Mouse (Mus musculus): ENCODE results near the gene 9530077C05Rik.
"Not testable (repeated sequence)": the region's sequence is repeated elsewhere in the genome, so short reads cannot be mapped to it uniquely, and the experiment has no call there.

9530077C05Rik gene

GRCm38 (mm10) chr9:22411002-22411857, at the start of gene 9530077C05Rik:
9530077C05Rik (plus strand) TSS chr9:22411513.
- DNase-seq = peak; percentile 98 to 99

DNA sequence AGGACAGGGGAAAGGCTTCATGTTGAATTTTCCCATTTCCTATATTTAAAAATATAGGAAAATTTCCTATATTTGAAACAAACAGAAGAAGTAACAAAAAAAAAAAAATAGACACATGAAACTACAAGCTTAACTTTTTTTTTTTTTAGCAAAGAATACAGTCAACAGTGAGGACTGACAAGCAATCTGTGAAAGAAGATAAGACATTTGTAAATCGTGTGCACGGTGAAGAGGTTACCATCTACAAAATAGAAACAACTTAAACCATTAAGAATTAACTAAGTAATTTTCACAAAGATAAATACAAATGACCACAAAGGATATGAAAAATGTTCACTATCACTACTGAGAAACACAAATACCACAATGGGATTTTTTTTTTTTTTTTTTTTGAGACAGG, 45.1 kb upstream of the 9530077C05Rik start:
- DNase-seq = no peak

DNA sequence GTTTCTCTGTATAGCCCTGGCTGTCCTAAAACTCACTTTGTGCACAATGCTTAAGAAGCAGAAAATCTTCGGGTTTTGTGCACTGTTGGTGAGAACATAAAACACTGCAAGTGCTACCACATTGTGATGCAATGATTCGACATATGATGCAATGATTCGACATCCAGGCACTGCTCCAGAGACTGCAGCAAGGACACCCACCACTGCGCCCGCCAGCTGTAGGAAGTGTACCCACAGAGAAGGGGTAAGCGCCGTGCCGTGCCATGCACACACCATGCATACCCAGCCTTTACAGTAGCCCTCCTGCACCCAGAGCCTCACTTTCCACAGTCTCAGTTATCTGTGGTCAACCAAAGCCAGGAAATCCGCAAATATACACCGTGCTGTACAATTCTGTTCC, 44.7 kb upstream of the 9530077C05Rik start:
- DNase-seq = no peak

- DNase-seq = no peak
Observed at GRCm38 (mm10) chr9:22368030-22368429, 43.3 kb upstream of the 9530077C05Rik start.

DNA sequence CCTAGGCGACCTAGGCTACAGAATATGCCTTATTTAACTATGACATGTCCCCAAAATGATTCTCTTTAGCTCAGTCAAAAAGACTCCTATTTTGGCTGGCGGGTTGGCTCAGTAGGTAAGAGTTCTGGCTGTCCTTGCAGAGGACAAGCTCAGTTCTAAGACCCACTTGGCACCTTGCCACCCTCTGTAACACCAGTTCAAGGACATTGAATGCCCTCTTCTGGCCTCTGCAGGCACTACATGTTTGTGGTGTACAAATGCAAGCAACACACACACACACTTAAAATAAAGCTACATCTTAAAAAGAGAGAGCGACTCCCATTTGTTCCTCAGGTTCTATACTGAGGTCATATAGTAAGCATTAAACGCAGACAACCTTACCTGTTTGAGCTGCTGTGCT, 38.6 kb upstream of the 9530077C05Rik start:
- peak in 1 of 2 experiments; percentile 10 for DNase-seq

- peak in 1 of 2 experiments; percentile 6 for DNase-seq
Observed at GRCm38 (mm10) chr9:22376086-22376485, 35.2 kb upstream of the 9530077C05Rik start.

DNA sequence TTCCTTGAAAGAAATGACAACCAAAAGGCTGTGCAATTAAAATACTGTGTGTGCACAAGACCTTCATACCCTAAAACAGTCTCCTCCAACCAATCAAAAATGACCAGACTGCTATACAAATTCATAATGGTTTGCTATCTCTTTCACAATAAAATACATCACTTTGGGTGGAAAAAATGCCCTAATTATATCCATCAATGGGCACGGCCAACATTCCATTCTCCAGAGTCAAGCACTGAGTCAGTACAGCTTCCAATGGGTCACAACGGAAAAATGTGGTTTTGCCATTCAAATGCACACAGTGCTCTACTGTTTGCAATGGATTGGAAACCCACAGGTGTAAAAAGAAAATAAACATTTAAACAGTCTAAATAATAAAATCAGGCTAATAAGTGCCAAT, 25.4 kb upstream of the 9530077C05Rik start:
- DNase-seq = no peak

- DNase-seq = no peak
Observed at GRCm38 (mm10) chr9:22387901-22388300, 23.4 kb upstream of the 9530077C05Rik start.

DNA sequence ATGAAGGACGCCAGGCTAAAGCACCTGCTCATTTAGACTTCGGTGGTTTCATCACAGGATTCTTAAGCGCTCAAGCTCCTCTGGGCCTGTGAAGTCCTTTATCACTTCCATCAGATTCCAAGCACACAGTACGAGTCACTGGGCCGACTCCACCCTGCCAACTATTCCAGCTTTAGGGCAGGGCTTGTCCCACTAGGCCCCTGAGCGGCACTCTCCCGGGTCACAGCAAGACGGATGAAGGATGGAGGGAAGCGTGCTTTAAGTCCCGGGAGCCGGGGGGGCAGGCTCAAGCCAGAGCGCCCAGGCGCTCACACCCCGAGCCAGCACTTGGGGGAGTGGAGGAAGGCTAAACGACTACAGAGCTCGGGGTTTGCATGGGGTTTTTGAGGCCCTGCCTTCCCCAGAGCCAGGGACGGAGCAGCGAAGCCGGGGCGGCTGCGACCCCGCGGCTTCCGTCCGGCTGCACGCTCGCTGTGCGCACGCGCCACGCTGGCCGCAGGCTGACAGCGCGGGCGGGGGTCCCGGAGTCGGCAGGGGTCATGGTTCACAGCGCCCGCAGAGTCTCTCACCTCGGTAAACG, 22.8 kb upstream of the 9530077C05Rik start:
- peak; percentile 10 to 23 for DNase-seq

DNA sequence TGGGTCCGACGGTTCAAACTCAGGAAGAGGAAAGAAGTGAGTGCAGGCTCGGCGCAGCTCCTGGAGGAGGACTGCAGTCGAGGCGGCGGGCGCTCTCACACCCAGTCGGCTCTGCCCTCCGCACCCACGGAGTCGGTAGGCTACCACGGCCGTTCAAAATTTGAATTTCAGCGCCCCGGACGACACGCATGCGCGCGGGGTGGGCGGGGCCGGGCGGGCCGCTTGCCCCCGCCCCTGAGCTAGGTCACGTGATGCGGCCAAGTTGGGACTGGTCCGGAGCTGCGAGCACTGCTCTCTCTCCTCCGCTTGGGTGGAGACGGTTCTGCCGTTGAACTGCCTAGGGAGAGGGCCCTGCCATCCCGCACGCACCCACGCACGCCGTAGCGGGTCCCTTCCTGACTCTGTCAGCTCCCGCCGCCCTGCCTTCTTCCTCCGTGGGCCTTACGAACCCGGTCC, 22.3 kb upstream of the 9530077C05Rik start, which contains the start of gene Anln:
Gene Anln, minus strand, starts transcription at position 168 of the 456 bp plus-strand sequence.
- peak; percentile 91 to 96 for DNase-seq

DNA sequence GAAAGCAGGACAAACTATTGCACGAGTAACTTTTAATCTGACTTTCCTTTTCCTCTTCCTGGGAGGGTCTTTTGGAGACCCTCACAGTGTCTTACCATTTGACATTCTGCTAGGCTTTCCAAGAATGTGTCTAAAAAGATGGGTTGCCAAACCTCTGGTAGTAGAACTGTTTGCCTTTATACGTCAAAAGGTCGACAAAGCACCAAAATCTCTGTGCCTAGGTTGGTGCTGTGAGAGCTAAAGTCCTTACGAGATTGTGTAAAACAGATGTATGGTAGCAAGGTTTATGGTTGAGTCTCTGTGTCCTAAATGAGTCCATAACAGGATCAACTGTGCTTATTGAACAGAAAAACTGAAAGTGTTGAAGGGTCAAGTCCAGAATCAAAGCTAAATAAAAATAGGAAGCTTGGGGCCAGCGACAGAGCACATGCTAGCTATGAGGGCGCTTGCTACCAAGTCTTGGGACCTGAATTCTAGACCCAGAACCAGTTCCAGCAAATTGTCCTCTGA, 21.5 kb upstream of the 9530077C05Rik start:
- no peak for DNase-seq

- no peak for DNase-seq
Observed at GRCm38 (mm10) chr9:22390390-22390789, 20.9 kb upstream of the 9530077C05Rik start.

DNA sequence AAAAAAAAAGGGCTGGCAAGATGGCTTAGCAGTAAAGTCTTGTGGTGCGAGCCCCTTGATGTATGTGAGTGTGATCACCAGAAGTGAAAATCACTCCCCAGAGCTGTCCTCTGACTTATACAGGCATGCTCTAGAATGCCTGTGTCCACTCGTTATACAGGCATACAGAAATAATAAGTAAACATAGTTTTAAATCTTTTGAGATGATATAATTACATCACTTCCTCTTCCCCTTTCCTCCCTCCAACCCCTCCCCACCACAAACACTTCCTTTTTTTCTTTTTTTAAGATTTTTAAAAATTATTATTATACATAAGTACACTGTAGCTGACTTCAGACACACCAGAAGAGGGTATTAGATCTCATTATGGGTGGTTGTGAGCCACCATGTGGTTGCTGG, 16.6 kb upstream of the 9530077C05Rik start:
- DNase-seq = no peak

GRCm38 (mm10) chr9:22399021-22399420, 12.3 kb upstream of the 9530077C05Rik start:
- peak in 1 of 2 experiments; percentile 12 for DNase-seq

DNA sequence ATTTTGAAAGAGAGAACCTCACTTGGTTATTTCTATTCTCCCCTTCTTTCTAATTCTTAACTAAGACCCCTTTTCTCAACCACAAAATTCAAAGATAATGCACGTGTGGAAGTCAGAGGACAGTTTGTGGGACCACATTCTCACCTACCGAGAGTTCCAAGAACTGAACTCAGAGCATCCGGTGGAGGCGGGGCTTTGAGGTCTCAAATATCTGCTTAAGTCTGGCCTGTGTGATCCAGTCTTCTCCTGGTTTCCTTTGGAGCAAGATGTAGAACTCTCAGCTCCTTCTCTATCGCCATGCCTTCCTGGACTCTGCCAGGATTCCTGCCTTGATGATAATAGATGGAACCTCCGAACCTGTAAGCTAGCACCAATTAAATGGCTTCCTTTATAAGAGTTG, 9.3 kb upstream of the 9530077C05Rik start:
- DNase-seq = no peak

- DNase-seq = no peak
Observed at GRCm38 (mm10) chr9:22402976-22403375, 8.3 kb upstream of the 9530077C05Rik start.

GRCm38 (mm10) chr9:22403501-22403900, 7.8 kb upstream of the 9530077C05Rik start:
- not testable (repeated sequence) for DNase-seq

- DNase-seq = no peak
Observed at GRCm38 (mm10) chr9:22405414-22405813, 5.9 kb upstream of the 9530077C05Rik start.

GRCm38 (mm10) chr9:22407633-22408032, 3.7 kb upstream of the 9530077C05Rik start:
- not testable (repeated sequence) for DNase-seq

GRCm38 (mm10) chr9:22408344-22408743, 3.0 kb upstream of the 9530077C05Rik start:
- not testable (repeated sequence) for DNase-seq

GRCm38 (mm10) chr9:22409501-22409900, 1.8 kb upstream of the 9530077C05Rik start:
- no peak for DNase-seq

- no peak for DNase-seq
Observed at GRCm38 (mm10) chr9:22416187-22416586, 4.9 kb downstream of the 9530077C05Rik start.

DNA sequence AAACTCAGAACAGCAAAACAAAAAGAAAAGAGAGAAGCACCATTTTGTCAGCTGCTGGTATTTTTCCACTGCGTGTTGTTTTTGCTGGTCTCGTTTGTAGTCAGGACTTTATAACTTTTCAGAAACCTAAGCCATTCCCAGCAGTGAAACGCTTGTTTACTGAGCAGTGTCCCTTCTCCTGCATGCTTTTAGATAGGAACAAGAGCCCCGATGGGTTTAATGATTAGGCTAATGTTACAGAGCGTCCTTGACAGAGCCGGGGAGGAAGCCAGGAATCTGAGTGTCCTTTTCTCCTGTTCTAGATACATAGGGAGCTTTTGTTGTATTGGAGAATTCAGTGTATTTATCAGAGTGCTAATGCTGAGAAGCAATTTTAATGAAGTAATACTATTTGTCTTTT, 6.2 kb downstream of the 9530077C05Rik start:
- DNase-seq = no peak

- DNase-seq = no peak
Observed at GRCm38 (mm10) chr9:22419877-22420276, 8.6 kb downstream of the 9530077C05Rik start.
